Mouse (Mus musculus) thymus, postnatal 36 days (tissue): ENCODE results near the gene Psmg4.
A peak's percentile ranks its signal among the peaks of the same experiment; 100 is the strongest.

Experiments
- DNase-seq, 2 experiments: peaks; one replicate each; pipeline ENCODE4 v3.0.0; 2022; ENCODE audit warnings: mixed read lengths in 2 of 2

Psmg4 gene

DNA sequence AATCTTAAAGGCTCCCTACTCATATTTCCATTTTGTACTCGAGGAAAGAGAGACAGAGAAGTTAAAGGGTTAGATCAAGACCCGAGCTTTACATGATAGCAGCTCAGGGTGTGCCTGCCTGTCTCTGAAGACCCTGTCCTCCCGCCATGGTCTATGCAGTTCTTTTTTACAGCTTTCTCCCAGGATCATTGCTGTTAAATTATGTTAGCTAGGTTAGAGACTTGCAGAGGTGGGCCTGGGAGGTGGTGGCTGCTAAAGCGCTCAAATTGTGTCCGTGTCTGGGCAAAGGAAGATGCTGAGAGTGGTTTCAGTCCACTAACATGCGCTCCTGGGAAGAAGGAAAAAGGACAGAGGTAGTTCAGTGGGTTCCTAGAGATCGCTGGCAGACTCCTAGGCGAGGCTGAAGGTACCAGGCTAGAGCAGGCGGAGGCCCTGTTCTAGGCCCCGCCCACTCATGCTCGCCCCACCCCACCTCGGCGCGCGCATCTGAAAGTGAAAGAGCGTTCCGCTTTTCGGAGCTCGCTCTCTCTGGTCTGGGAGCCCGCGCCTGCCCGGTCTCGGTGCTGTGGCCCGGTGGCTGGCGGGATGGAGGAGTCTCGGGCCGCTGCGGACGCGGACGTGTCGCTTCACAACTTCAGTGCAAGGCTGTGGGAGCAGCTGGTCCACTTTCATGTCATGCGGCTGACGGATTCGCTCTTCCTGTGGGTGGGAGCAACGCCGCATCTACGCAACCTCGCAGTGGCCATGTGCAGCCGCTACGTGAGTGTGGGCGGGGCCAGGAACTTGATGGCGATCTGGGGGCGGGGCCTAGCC is at the start of gene Psmg4:
Gene Psmg4 (plus strand): TSS at position 474 of the 813 bp plus-strand sequence.
- DNase-seq: peak; percentile 93 to 96

DNA sequence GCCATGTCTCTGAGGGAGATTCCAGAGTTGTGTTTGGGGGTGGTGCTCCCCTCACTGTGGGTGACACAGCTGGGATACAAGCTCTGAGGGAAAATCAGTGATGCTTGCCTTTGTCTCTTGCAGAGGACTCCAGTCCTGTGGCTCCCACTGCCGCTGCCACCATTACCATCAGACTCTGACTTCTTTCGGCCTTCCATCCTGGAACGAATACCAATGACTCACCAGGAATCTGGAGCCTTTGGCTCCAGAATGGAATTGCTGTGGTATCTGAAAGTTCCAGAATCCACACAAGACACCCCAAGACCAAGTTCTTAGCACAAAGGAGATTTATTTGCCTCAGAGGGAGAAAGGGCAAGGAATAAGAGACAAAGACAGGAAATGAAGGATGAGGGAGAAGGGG is 49.7 kb upstream of the Psmg4 start:
- DNase-seq: no peak

DNA sequence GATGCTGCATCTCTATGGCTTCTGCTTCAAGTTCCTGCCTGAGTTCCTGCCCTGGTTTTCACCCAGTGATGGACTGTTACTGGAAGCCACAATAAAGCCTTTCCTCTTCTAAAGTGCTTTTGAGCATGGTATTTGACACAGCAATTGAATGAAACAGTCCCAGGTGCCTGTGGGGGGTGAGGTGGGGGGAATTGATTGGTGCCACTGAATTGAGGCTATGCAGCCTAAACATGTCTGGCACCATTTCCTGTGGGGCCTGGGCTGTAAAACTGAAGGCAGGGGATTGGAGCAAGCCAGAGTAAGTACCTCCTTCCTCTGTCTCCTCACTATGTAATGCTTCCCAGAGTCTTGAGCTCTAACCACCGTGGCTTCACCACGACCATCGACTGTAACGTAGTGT is 48.1 kb upstream of the Psmg4 start:
- DNase-seq: peak; percentile 32 to 61

DNA sequence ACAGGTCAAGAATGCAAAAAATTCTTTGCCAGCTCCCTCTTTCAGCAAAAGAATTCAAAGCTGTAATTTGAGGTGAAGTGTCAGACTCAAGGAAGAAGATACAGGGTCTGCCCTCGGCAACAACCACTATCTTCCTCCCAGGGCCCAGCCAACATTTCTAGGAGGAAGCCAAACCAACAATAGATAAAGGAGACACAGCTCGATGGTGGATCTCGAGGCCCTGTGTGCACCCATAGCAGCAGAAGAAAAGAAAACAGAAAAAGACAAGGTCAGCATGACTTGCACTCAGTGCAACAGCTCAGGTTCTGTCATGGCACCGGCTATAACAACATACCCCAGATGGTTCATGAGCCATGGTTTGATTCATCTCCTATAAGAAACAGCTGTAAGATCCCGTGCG is 46.3 kb upstream of the Psmg4 start:
- DNase-seq: no peak

DNA sequence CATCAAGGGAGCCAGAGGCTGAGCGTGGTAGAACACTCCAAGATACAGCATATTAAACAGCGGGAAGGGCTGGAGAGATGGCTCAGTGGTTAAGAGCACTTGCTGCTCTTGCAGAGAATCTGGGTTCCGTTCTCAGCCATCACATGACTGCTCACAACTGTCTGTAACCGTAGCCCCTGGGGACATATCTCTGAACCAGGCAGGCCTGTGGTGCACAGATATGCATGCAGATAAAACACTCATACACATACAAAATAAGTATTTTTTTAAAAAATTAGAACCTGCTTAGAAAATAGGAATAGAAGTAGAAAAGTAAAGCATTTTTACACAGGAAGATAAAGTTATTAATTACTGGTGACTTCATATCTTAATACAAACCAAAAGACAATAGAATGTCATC is 43.9 kb upstream of the Psmg4 start:
- DNase-seq: no peak

DNA sequence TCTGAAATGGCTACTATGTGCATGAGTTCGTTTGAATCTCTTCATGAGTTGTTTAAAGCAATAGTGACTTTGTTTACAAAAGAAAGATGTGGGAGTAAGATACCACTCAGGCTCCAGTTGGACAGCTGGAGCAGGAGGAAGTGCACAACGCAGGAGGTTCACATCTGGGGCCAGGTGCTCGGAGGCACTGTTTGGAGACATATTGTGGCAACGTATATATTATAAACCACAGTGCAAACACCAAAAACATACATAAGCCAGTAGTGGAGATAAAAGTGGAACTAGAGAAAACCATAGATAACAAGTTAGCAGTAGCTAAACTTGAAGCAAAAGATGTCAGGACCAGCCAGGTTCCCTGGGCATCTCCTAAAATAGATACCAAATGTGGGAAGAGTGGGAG is 43.4 kb upstream of the Psmg4 start:
- peak in 1 of 2 experiments; percentile 64 for DNase-seq

DNA sequence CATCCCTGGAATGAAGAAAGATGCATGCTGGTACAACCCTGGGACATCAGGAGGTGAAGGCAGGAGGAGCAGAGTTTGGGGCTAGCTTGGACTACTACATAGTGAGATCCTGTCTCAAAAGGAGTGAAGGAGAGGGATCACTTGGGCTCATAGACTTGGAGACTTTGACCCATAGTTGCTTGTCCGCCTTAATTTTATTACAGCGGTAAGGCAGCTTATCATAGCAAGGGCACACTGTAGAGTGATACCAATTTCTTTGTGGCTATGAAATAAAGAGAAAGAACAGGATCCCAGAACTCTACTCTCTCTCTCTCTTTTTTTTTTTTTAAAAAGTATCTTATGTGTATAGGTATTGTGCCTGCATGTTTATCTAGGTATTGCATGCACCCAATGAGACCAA is 42.2 kb upstream of the Psmg4 start:
- no peak for DNase-seq

DNA sequence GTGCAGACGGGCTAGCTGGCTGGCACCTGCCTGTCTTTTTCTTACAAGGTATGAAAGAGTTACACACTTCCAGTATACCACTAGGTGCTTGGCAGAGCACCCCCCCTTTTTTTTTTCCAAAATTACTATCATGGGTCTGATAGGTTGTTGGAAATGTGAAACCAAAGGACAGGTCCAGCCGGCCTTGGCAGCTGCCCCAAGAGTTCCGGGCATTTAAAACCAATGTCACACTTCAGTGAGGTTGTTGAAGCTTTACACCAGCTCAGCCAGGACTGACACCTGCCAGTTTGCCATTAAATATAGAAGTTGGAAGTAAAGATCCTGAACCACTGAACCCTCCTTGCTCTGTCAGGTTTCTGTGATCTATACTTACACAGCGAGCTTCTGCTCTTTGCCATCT is 37.1 kb upstream of the Psmg4 start:
- DNase-seq: no peak

DNA sequence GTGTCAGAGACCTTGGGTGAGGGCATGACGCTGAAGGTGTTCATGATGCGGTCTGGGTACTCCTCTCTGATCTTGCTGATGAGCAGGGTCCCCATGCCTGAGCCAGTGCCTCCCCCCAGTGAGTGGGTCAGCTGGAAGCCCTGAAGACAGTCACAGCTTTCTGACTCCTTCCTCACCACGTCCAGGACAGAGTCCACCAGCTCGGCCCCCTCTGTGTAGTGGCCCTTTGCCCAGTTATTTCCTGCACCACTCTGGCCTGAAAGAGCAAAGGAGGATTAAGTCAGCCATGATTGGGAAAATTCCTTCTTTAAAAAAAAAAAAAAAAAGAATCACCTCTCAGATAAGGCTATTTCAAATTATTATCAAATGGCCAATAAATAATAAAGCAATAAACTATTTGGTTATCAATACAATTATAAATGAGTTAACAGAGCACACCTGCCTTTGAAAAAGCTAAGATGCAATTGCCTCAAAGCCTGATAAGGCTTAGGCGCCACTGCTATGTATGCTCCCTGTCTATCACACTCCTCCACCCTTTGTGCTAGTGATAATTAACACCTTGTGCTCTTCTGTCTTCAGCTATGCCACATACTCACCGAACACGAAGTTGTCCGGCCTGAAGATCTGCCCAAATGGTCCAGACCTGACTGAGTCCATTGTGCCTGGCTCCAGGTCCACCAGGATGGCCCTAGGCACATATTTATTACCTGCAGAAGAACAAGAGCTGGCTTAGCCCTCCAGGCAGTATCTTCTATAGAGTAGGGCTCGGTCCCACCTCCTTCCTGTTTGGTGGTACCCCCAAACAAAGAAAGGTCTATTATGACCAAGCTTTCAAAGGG is 34.3 kb upstream of the Psmg4 start:
- no peak for DNase-seq

DNA sequence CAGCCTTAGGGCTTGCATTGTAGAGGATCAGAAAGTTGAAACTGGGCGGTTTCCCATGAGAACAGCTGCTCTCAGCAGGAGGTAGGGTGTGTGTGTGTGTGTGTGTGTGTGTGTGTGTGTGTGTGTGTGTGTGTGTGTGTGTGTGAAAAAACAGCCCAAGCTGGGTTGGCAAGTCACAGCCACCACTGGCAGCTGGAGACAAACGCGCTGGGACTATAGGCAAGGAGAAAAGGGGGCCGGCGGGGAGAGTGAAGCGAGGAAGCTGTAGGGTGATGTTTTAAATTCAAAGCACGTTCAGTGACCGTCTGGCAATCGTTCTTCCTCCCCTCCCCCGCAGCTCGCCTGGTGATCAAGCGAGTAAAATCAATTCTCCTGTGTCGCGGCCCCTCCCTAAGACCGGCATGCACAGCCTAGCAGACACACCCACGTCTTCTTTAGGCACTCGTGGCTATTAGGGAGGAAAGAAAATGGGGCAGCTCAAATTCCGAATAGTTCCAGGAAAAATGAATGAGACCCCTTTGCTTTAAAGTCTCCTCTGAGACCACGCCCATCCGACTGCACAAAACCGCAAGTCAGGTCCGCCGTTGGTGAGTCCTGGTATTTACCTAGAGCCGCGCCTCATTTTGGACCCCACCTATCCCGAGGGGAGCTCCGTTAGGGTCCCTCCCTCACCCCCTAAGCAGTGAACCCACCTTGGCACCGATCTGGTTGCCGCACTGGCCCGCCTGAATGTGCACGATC is 33.1 kb upstream of the Psmg4 start:
- peak; percentile 35 to 53 for DNase-seq

DNA sequence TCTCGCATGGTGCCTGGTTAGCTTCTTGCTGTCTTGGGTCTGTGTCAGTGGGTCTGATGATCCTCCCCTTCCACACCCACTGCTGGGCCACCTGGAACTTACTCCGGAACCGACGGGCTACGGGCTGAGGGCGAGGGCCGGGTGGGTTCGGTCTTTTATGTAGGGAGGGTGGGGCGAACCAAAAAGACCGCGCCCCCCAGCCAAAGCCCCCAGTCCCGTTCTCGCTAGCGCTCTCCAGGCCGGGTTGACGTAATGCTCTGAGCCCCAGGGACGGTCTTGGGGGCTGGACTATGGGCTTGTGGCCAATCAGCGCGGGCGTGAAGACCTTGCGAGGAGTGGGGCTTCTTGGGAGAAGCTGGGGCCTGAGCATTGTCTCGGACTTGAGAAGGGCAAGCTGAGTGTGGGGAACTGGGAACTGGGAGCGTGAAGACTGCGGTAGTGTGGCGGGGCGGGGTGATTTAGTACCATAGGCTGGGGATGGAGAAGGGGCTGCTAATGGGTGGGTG is 32.5 kb upstream of the Psmg4 start, which contains the start of gene Tubb2b:
Gene Tubb2b (minus strand): TSS at position 241 of the 506 bp plus-strand sequence.
- peak; percentile 64 to 78 for DNase-seq

DNA sequence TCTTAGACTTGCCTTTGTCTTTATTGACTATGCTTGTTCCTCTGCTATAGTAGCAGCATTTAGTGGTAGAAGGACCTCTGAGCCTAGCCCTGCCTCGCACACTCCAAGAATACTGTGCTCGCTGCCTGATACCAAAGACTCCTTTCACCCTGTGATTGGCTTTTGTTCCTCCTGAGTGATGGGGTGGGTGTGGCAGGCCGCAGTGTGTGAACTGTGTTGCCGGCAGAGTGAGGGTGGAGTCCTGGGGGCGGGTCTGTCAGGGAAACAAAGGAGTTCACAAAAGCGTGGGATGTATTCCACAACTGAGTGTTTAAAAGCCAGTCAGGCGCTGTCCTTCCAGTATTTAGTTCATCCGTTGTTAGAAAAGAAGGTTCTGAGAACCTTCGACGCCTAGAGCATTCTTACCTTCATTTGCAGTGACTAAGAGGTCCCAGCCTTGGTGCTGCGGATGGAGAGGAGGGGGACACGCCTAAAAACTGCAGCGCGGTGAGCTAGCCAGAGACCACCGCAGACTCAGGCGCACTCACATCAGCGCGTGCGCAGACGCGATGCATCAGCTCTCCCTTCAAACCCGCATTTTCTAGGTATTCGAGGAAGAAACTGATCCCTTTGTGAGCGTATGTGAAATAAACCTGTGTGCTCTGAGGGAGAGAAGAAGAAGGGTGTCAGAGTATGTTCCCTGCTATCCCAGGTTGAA is 31.6 kb upstream of the Psmg4 start:
- peak; percentile 67 to 79 for DNase-seq

DNA sequence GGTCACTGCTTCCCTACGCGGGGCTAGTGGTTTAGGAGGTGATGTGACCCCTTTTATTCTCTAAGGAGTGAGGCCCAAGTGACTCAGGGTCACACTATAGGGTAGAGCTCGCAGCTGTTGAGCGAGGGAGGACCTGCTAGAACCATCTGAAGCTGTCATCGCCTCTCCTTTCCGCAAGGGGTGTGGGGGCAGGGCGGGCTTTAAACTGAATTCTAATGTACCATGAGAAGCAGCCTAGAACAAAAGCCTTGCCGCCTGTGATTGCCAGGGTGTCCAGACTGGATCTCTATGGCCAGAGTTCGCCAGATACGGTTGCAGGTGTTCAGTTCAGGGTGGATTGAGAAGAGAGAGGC is 31.1 kb upstream of the Psmg4 start:
- peak; percentile 72 to 78 for DNase-seq

DNA sequence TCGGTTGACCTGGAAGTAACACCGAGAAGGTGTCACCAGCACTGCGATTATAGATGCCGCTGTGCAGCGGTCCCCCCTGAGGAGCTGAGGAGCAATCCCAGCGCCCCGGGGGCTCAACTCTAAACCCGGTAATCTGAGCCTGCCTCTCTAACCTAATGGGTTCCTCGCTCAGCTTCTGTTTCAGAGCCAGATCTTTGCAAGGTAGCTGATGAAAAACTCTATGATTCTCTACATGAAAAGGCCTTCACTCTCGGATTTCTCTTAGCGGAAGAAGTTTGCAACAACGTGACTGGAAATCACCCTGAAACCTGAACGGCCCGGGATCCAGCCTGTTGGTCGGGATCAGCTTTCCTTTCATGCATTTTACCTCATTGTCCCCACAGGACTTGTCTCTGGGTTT is 30.5 kb upstream of the Psmg4 start:
- no peak for DNase-seq

DNA sequence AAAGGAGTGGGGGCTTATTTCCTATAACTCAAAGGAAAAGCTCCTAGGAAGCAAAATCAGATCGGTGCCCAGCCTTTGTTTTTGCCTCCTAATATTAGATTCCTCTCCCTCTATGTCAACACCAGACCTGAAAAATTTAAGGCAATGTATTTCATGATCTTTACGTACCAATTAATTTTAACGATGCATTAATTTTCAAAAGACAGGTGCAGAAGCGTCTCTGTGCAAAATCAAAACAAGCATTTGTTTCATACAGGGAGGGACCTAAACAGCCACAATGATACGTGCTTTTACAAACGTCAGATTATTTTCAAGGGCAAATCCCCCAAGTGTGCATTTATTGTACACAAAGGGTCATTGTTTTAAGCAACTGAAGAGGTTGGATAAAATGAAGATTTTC is 29.9 kb upstream of the Psmg4 start:
- DNase-seq: no peak

DNA sequence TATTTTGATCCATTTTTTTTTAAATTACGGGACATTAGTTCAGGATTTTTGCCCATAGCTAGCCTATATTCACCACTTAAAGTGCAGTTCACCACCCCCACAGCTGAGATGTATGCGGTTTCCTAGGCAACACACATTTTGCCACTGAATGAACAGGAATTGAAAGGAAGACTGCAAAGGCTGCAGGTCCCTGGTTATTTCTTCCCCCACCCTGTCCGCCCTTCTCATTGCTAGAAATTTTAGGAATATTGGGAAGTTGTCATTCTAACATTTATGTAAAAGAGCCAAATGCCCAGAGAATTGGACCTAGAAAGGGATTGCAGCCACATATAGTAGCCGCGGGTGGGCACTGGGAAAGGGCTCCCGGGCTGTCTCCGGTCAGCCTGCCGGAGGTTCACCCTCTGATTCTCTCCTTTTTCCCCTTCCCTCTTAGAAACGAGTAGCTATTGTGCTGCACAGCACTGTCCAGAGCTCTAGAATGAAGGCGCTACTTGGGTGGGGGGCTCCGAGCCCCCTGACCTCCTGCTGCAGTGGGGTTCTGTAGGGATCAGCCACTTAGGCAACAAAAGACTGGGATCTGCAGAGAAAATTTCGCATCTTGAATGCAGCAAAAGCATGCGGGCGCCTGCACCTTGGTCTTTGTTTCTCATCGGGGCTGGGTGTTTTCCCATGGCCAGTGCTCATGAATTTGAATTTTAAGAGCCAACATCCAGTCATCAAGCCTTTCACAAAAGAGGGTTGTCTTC is 29.3 kb upstream of the Psmg4 start:
- no peak for DNase-seq

DNA sequence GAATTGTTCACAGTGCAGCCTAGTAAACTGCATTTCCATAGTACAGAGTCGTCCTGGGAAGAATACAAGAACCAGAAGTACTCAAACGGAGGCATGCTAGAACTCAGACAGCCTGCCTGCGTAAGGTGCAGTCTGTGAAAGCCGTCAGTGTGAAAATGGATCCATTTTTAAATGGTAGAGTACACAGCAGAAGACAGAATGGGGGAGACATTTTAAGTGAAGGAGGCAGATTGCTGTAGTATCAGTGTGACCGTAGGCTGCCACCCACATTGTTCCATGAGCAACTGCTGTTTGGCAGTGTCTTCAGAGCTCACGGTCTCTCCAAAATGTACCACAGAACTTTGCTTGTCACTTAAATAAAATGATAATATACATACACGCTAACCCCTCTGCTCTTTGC is 28.5 kb upstream of the Psmg4 start:
- no peak for DNase-seq

DNA sequence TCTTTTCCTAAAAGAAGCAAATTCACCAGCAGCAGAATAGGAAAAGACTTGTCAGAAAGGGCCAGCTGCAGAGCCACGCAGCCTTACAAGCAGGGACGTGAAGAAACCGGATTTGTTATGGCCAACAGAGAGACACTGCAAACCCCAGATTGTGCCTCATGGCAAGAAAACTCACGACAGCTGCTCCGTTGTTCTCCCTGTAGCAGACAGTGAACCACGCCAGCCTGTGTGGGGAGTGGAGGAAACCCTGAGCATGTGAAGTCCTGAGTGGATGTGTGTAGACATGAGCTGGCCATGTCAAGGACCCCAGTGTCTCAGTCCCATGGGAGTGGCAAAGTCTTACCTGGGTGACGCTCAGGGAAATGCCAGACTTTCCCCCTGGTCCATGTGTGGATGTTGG is 26.2 kb upstream of the Psmg4 start:
- no peak for DNase-seq

DNA sequence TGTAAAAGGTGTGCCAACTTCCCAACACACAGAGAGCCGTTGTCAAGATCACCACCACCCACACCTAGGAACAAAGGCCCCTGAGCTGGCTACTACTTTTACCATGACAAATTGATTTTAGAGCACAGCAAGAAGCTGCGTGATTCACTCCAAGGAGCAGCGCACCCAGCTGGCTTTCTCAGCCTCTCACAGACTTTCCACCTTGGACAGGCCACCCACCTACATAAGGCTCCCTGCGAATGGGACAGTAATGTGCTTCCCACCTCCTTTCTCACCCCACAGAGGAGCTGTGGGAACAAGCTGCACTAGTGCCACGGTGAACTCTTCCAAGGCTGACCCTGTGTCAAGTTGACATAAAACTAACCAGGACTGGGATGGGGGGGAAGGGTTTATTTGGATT is 19.4 kb upstream of the Psmg4 start:
- no peak for DNase-seq

DNA sequence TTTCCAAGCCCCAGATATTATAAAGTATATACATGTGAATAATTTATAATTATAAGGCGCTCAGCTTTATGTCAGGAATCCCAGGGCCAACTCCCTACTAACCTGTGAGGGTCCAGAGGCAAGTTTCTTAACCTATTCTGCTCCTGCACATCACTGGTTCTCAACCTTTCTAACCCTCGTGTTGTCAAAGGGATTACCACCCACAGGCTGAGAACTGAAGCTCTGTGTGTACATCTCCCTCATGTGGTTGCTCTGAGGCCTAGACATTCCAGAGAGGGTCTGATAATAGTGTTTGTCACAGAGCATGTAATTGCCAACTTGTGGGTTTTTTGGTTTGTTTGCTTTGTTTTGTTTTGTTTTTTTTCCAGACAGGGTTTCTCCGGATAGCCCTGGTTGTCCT is 15.8 kb upstream of the Psmg4 start:
- DNase-seq: no peak

DNA sequence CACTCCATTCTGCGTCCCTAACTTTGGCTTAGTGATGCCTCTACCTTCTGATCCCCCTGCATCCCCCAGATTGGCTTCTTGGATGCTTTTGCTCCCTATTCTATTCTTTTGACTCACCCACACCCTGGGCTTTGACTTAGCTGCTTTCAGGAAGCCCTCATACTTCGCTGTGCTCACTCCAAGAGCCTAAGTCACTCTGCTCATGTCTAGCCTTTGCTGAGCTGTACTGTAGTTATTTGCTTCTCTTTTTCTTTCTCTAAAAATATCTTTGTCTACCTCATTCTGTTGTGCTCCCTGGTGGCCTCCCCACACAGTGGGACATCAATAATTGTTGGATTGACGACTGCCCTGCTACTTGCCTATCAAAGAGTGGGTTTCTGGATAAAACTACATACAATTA is 14.6 kb upstream of the Psmg4 start:
- no peak for DNase-seq
